ENCODE assay signal across 22 mouse cellular contexts in the genomic region with DNA sequence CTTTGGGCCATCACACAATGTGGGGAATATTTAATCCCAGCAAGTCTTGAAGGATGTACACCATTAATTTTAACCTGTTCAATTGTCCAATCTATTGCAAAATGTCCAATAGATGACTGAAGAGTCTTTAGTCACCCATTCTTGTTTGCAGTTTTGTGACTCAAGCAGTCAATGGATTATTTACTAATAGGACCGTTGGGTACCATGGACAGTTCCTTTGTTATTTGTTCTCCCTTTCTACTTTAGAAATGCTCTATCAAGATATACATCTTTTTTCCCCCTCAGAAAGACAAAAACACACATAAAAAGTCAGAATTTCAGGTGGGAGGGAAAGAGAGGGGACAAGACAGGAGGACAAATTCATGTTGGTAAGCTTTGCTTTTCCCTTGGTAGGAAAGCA.
DNase-seq lines count a peak whose midpoint lies in the region; ATAC-seq and TF ChIP-seq lines count a peak whose summit lies in the region.
"Had no signal": no experiment of that assay in that cellular context is flagged by ENCODE, and none has a peak within 500 bp of the region (broad histone marks: within the 10 kb centered on the region; RNA-seq: fewer than 3 reads in every experiment).

No protein-coding gene starts in this region.

- no peak overlapping the region for H3K27ac ChIP-seq in lung, postnatal 0 days (ENCODE audit: low read length)
- H3K27ac ChIP-seq: macrophage; midbrain, embryonic 12.5 days; neural tube, embryonic 15.5 days had no signal

- no peaks in the 10 kb centered on the region for H3K27me3 ChIP-seq in lung, postnatal 0 days (replicated peaks; ENCODE audit: insufficient read depth, low read length)
- H3K27me3 ChIP-seq: midbrain, embryonic 12.5 days; neural tube, embryonic 15.5 days had no signal

- H3K4me2 ChIP-seq in lung, postnatal 0 days (replicated peaks; ENCODE audit: low read depth, low read length): no peak overlapping the region
- H3K4me2 ChIP-seq: midbrain, embryonic 12.5 days; neural tube, embryonic 15.5 days had no signal

- H3K9me3 ChIP-seq in lung, postnatal 0 days (ENCODE audit: low read length): no peaks in the 10 kb centered on the region
- H3K9me3 ChIP-seq: midbrain, embryonic 12.5 days; neural tube, embryonic 15.5 days had no signal

- H3K4me1 ChIP-seq in lung, postnatal 0 days (ENCODE audit: insufficient read depth, low read depth, low read length): no peaks in the 10 kb centered on the region
- H3K4me1 ChIP-seq: midbrain, embryonic 12.5 days; neural tube, embryonic 15.5 days had no signal

- no peak for ATAC-seq in lung, postnatal 0 days
- ATAC-seq: forebrain, embryonic 14.5 days; liver, postnatal 0 days; Patski had no signal

- DNase-seq in lung, postnatal 0 days (ENCODE audit: low spot score): peak; percentile 35
- no peak for DNase-seq in lung, postnatal 10 days
- DNase-seq in WW6 (ENCODE audit: low read depth, low spot score): peak; percentile 3
- DNase-seq in embryo, embryonic 9.5 days (ENCODE audit: extremely low spot score): peak; percentile 2
- DNase-seq in urinary bladder, postnatal 4 days (ENCODE audit: low spot score in 2 of 2): no peak
- DNase-seq in left cerebral cortex, postnatal 25 days (ENCODE audit: low spot score in 2 of 2): no peak
- no peak for DNase-seq in urinary bladder, postnatal 25 days (ENCODE audit: low spot score)
- DNase-seq: adrenal gland, adult 2 months; cerebellum, adult 11 months; cerebellum, postnatal 36 days; heart, postnatal 4 days; kidney, adult 2 months; kidney, postnatal 36 days; layer of hippocampus, adult 9-11 months; liver; liver, postnatal 0 days; thymus, adult 18-20 months had no signal

- 66% methylated on average over 1 of the region's 1 CpGs for WGBS in lung, postnatal 0 days

- H3K4me3 ChIP-seq in lung, postnatal 0 days (ENCODE audit: low read depth, low read length): no peak overlapping the region
- H3K4me3 ChIP-seq: midbrain, embryonic 12.5 days; neural tube, embryonic 15.5 days had no signal

- no peak overlapping the region for H3K9ac ChIP-seq in lung, postnatal 0 days (replicated peaks; ENCODE audit: low read depth)
- H3K9ac ChIP-seq: liver, postnatal 0 days; midbrain, embryonic 12.5 days; neural tube, embryonic 15.5 days had no signal

- H3K36me3 ChIP-seq in lung, postnatal 0 days (ENCODE audit: insufficient read depth, low read length): no peaks in the 10 kb centered on the region
- H3K36me3 ChIP-seq: midbrain, embryonic 12.5 days; neural tube, embryonic 15.5 days had no signal

- no peak for TF ChIP-seq EP300 in lung, postnatal 0 days (IDR thresholded peaks at IDR 0.05)

- TF ChIP-seq CTCF in lung, postnatal 0 days (IDR thresholded peaks at IDR 0.05): no peak

- intact Hi-C loops in left cerebral cortex, postnatal 25 days (cut with DNase I): loop anchor here (5.0 kb wide), 1 partner anchor 79 kb away; no protein-coding TSS in a partner anchor

Comparison
In these comparisons a context has a peak if more than half of its experiments do, and no peak if none do; other contexts are left out.
1. DNase-seq: peak in lung, postnatal 0 days (single experiment), WW6 (single experiment) and embryo, embryonic 9.5 days (single experiment); none in lung, postnatal 10 days (single experiment), urinary bladder, postnatal 4 days (0 of 2), left cerebral cortex, postnatal 25 days (0 of 2) and urinary bladder, postnatal 25 days (single experiment).